8 mouse cellular contexts compared by ENCODE assay signal in the genomic region with DNA sequence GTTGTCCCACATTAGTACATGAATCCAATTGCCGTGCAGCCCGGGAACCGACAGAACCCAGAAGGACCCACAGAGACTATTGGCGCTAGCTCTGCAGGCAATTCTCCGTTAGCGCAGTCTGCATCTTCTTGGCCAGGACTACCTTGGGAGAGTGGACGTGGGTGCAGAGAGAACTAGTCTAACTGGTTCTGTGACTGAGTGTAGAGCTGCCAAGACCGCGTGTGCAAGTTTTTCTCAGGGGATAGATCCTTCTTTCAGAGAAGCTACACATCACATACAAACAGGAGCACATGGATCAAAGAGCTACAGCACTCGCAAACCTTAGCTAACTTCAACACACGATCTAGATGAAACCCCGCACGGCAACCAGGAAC. TPM values are rescaled to one million over a fixed set of nuclear protein-coding genes. Genes with fewer than 3 reads are reported as not detected.
DNase-seq lines count a peak whose midpoint lies in the region; ATAC-seq and TF ChIP-seq lines count a peak whose summit lies in the region.

No protein-coding gene starts in this region.

- 1% methylated on average over 13 of the region's 13 CpGs for WGBS in hindbrain, embryonic 13.5 days
- WGBS in liver, postnatal 0 days (ENCODE audit: insufficient replicate concordance): 3% methylated on average over 13 of the region's 13 CpGs
- WGBS in neural tube, embryonic 15.5 days: 0% methylated on average over 13 of the region's 13 CpGs

- peak overlapping the region; percentile 84 for H3K27ac ChIP-seq in hindbrain, embryonic 13.5 days
- peak overlapping the region; percentile 93 for H3K27ac ChIP-seq in liver, postnatal 0 days (ENCODE audit: low read depth)
- H3K27ac ChIP-seq in neural tube, embryonic 15.5 days (replicated peaks): peak overlapping the region; percentile 86

- ATAC-seq in hindbrain, embryonic 13.5 days (ENCODE audit: low FRiP score): peak; percentile 77
- ATAC-seq in liver, postnatal 0 days: peak; percentile 13
- peak; percentile 76 for ATAC-seq in neural tube, embryonic 15.5 days (ENCODE audit: low FRiP score)

- H3K4me2 ChIP-seq in hindbrain, embryonic 13.5 days: peak overlapping the region; percentile 84
- H3K4me2 ChIP-seq in liver, postnatal 0 days (ENCODE audit: low read depth, low read length): peak overlapping the region; percentile 95
- peak overlapping the region; percentile 90 for H3K4me2 ChIP-seq in neural tube, embryonic 15.5 days

- no peaks in the 10 kb centered on the region for H3K36me3 ChIP-seq in hindbrain, embryonic 13.5 days
- H3K36me3 ChIP-seq in liver, postnatal 0 days (replicated peaks; ENCODE audit: insufficient read depth, low read length): no peaks in the 10 kb centered on the region
- H3K36me3 ChIP-seq in neural tube, embryonic 15.5 days: no peaks in the 10 kb centered on the region

- no peak for TF ChIP-seq EP300 in liver, postnatal 0 days (IDR thresholded peaks at IDR 0.05; ENCODE audit: low read depth)

- no peak for TF ChIP-seq CTCF in liver, postnatal 0 days (IDR thresholded peaks at IDR 0.05; ENCODE audit: low read depth)

- H3K4me3 ChIP-seq in hindbrain, embryonic 13.5 days: peak overlapping the region; percentile 68
- peak overlapping the region; percentile 80 for H3K4me3 ChIP-seq in liver, postnatal 0 days (ENCODE audit: low read depth, low read length)
- peak overlapping the region; percentile 85 for H3K4me3 ChIP-seq in neural tube, embryonic 15.5 days (replicated peaks)

- DNase-seq in adrenal gland, postnatal 25 days: peak; percentile 24
- no peak for DNase-seq in adrenal gland, adult (ENCODE audit: inconsistent age in 2 of 2, low spot score in 1 of 2)
- DNase-seq in right cerebral cortex, adult 18-20 months: peak; percentile 39
- no peak for DNase-seq in right cerebral cortex, postnatal 25 days
- DNase-seq in liver, postnatal 0 days: no peak
- no peak for DNase-seq in frontal cortex, postnatal 14 days (ENCODE audit: low spot score in 2 of 2)

- H3K9me3 ChIP-seq in hindbrain, embryonic 13.5 days: no peaks in the 10 kb centered on the region
- H3K9me3 ChIP-seq in liver, postnatal 0 days (ENCODE audit: low read length): no peaks in the 10 kb centered on the region
- H3K9me3 ChIP-seq in neural tube, embryonic 15.5 days (replicated peaks): no peaks in the 10 kb centered on the region

- H3K9ac ChIP-seq in hindbrain, embryonic 13.5 days: peak overlapping the region; percentile 74
- H3K9ac ChIP-seq in liver, postnatal 0 days (replicated peaks): peak overlapping the region; percentile 77
- peak overlapping the region; percentile 67 for H3K9ac ChIP-seq in neural tube, embryonic 15.5 days (replicated peaks)

- H3K27me3 ChIP-seq in hindbrain, embryonic 13.5 days: no peaks in the 10 kb centered on the region
- H3K27me3 ChIP-seq in liver, postnatal 0 days (ENCODE audit: insufficient read depth, low read length): no peaks in the 10 kb centered on the region
- no peaks in the 10 kb centered on the region for H3K27me3 ChIP-seq in neural tube, embryonic 15.5 days (replicated peaks)

- H3K4me1 ChIP-seq in hindbrain, embryonic 13.5 days (replicated peaks): peaks cover 23% of the 10 kb centered on the region
- H3K4me1 ChIP-seq in liver, postnatal 0 days (ENCODE audit: insufficient read depth): peaks cover 16% of the 10 kb centered on the region
- peaks cover 22% of the 10 kb centered on the region for H3K4me1 ChIP-seq in neural tube, embryonic 15.5 days

RNA-seq across cellular contexts. Expression of a gene that starts 0.4 kb away (rescaled TPM):
- 25.7 and 28.7 TPM in 2 replicates for total RNA-seq in adrenal gland, postnatal 25 days (2021)
- polyA plus RNA-seq in hindbrain, embryonic 13.5 days (2015; fragmentation: Nextera tagmentation; extraction: Ambion mirVana): 14.5 and 14.8 TPM in 2 replicates
- 32.2 and 32.3 TPM in 2 replicates for polyA plus RNA-seq in liver, postnatal 0 days (2015; fragmentation: Nextera tagmentation; extraction: Ambion mirVana)
- 16.0 and 16.2 TPM in 2 replicates for polyA plus RNA-seq in neural tube, embryonic 15.5 days (2015; fragmentation: Nextera tagmentation; extraction: Ambion mirVana)

RNA-seq across cellular contexts. Expression of a gene that starts 27.0 kb away (rescaled TPM):
- 25.9 and 28.7 TPM in 2 replicates for total RNA-seq in adrenal gland, postnatal 25 days (2021)
- polyA plus RNA-seq in hindbrain, embryonic 13.5 days (2015; fragmentation: Nextera tagmentation; extraction: Ambion mirVana): 58.1 and 58.4 TPM in 2 replicates
- 12.8 and 13.7 TPM in 2 replicates for polyA plus RNA-seq in liver, postnatal 0 days (2015; fragmentation: Nextera tagmentation; extraction: Ambion mirVana)
- polyA plus RNA-seq in neural tube, embryonic 15.5 days (2015; fragmentation: Nextera tagmentation; extraction: Ambion mirVana): 70.5 and 72.5 TPM in 2 replicates

RNA-seq across cellular contexts. Expression of a gene that starts 32.3 kb away (rescaled TPM):
- total RNA-seq in adrenal gland, postnatal 25 days (2021): 51.1 and 52.2 TPM in 2 replicates
- polyA plus RNA-seq in hindbrain, embryonic 13.5 days (2015; fragmentation: Nextera tagmentation; extraction: Ambion mirVana): 59.8 TPM in 2 replicates
- polyA plus RNA-seq in liver, postnatal 0 days (2015; fragmentation: Nextera tagmentation; extraction: Ambion mirVana): 18.6 and 20.3 TPM in 2 replicates
- polyA plus RNA-seq in neural tube, embryonic 15.5 days (2015; fragmentation: Nextera tagmentation; extraction: Ambion mirVana): 47.5 and 49.1 TPM in 2 replicates

RNA-seq across cellular contexts. Expression of a gene that starts 33.9 kb away (rescaled TPM):
- 29.5 and 34.8 TPM in 2 replicates for total RNA-seq in adrenal gland, postnatal 25 days (2021)
- 14.3 and 19.3 TPM in 2 replicates for polyA plus RNA-seq in hindbrain, embryonic 13.5 days (2015; fragmentation: Nextera tagmentation; extraction: Ambion mirVana)
- polyA plus RNA-seq in liver, postnatal 0 days (2015; fragmentation: Nextera tagmentation; extraction: Ambion mirVana): 51.2 and 56.3 TPM in 2 replicates
- polyA plus RNA-seq in neural tube, embryonic 15.5 days (2015; fragmentation: Nextera tagmentation; extraction: Ambion mirVana): 26.9 and 27.1 TPM in 2 replicates

RNA-seq across cellular contexts. Expression of a gene that starts 35.1 kb away (rescaled TPM):
- 1.5 and 2.9 TPM in 2 replicates for total RNA-seq in adrenal gland, postnatal 25 days (2021)
- 0.10 and 0.36 TPM in 2 replicates for polyA plus RNA-seq in hindbrain, embryonic 13.5 days (2015; fragmentation: Nextera tagmentation; extraction: Ambion mirVana)
- polyA plus RNA-seq in liver, postnatal 0 days (2015; fragmentation: Nextera tagmentation; extraction: Ambion mirVana): 0.14 and 0.18 TPM in 2 replicates
- polyA plus RNA-seq in neural tube, embryonic 15.5 days (2015; fragmentation: Nextera tagmentation; extraction: Ambion mirVana): 0.12 and 0.32 TPM in 2 replicates

Comparison
In these comparisons a context has a peak if more than half of its experiments do, and no peak if none do; other contexts are left out.
1. DNase-seq: peak in adrenal gland, postnatal 25 days (single experiment) and right cerebral cortex, adult 18-20 months (single experiment); none in adrenal gland, adult (0 of 2), right cerebral cortex, postnatal 25 days (single experiment), liver, postnatal 0 days (single experiment) and frontal cortex, postnatal 14 days (0 of 2).
2. ATAC-seq: peak in every context shown above with its lines; median percentile 77 in hindbrain, embryonic 13.5 days; 76 in neural tube, embryonic 15.5 days; 13 in liver, postnatal 0 days.
3. Peak in every context shown above with its lines, with median percentiles within 50 percentile points of each other: H3K27ac ChIP-seq, H3K4me2 ChIP-seq, H3K4me3 ChIP-seq and H3K9ac ChIP-seq.